Comparison of ENCODE assay signal across 9 mouse cellular contexts in genomic region chr4:144960188-144960904, GRCm38 (mm10).
DNase-seq lines count a peak whose midpoint lies in the region; ATAC-seq and TF ChIP-seq lines count a peak whose summit lies in the region.
"Had no signal": no experiment of that assay in that cellular context is flagged by ENCODE, and none has a peak within 500 bp of the region (broad histone marks: within the 10 kb centered on the region; RNA-seq: fewer than 3 reads in every experiment).

No protein-coding gene starts in this region.

- H3K27ac ChIP-seq in kidney, embryonic 15.5 days, result peak overlapping the region; percentile 83
- no peak overlapping the region for H3K27ac ChIP-seq in forebrain, postnatal 0 days (ENCODE audit: low read depth, low read length)
- H3K27ac ChIP-seq in left cerebral cortex, adult 2 months, result no peak overlapping the region
- H3K27ac ChIP-seq: neural tube, embryonic 13.5 days had no signal

- H3K4me3 ChIP-seq in kidney, embryonic 15.5 days (replicated peaks), result no peak overlapping the region
- no peak overlapping the region for H3K4me3 ChIP-seq in forebrain, postnatal 0 days (ENCODE audit: low read depth, low read length)
- H3K4me3 ChIP-seq in left cerebral cortex, adult 2 months, result no peak overlapping the region
- H3K4me3 ChIP-seq: neural tube, embryonic 13.5 days had no signal

- no peak overlapping the region for H3K4me2 ChIP-seq in kidney, embryonic 15.5 days
- no peak overlapping the region for H3K4me2 ChIP-seq in forebrain, postnatal 0 days (ENCODE audit: low read depth)
- H3K4me2 ChIP-seq: neural tube, embryonic 13.5 days had no signal

- H3K9ac ChIP-seq in kidney, embryonic 15.5 days, result no peak overlapping the region
- H3K9ac ChIP-seq in forebrain, postnatal 0 days, result no peak overlapping the region
- H3K9ac ChIP-seq: neural tube, embryonic 13.5 days had no signal

- H3K27me3 ChIP-seq in kidney, embryonic 15.5 days, result 0 out of 2 replicates have a peak, but pooled peaks cover 2% of the 10 kb centered on the region
- no peaks in the 10 kb centered on the region for H3K27me3 ChIP-seq in forebrain, postnatal 0 days (ENCODE audit: insufficient read depth, low read length)
- H3K27me3 ChIP-seq: neural tube, embryonic 13.5 days had no signal

- no peaks in the 10 kb centered on the region for H3K9me3 ChIP-seq in kidney, embryonic 15.5 days (replicated peaks)
- no peaks in the 10 kb centered on the region for H3K9me3 ChIP-seq in forebrain, postnatal 0 days (ENCODE audit: low read length)
- H3K9me3 ChIP-seq: neural tube, embryonic 13.5 days had no signal

- WGBS in kidney, embryonic 15.5 days, result 33% methylated on average over 8 of the region's 8 CpGs
- WGBS in forebrain, postnatal 0 days, result 57% methylated on average over 8 of the region's 8 CpGs

- peak; percentile 20 for DNase-seq in 3T3-L1 (ENCODE audit: low read depth, low spot score)
- DNase-seq in fat pad, adult 2 months (ENCODE audit: extremely low read depth, low read depth, low spot score), result peak; percentile 79
- DNase-seq in lung, postnatal 25 days (ENCODE audit: low spot score), result peak; percentile 91
- DNase-seq in left cerebral cortex, adult 8-10 months (ENCODE audit: low spot score in 2 of 2), result no peak
- DNase-seq in left cerebral cortex, postnatal 14 days (ENCODE audit: low spot score in 2 of 2), result no peak
- DNase-seq in forebrain, postnatal 0 days, result no peak
- DNase-seq in left cerebral cortex, adult 2 months (ENCODE audit: extremely low spot score in 1 of 2, low spot score in 2 of 2), result no peak

- H3K4me1 ChIP-seq in kidney, embryonic 15.5 days, result peaks cover 11% of the 10 kb centered on the region
- no peaks in the 10 kb centered on the region for H3K4me1 ChIP-seq in forebrain, postnatal 0 days (ENCODE audit: insufficient read depth)

- TF ChIP-seq CTCF in forebrain, postnatal 0 days (IDR thresholded peaks at IDR 0.05; ENCODE audit: low read depth), result no peak
- no peak for TF ChIP-seq CTCF in left cerebral cortex, adult 2 months (IDR thresholded peaks at IDR 0.05)

- intact Hi-C loops in left cerebral cortex, postnatal 14 days (cut with DNase I), result no loop called here
- intact Hi-C loops in left cerebral cortex, adult 2 months (cut with DNase I), result no loop called here

- H3K36me3 ChIP-seq in kidney, embryonic 15.5 days, result no peaks in the 10 kb centered on the region
- H3K36me3 ChIP-seq in forebrain, postnatal 0 days (ENCODE audit: insufficient read depth), result no peaks in the 10 kb centered on the region
- H3K36me3 ChIP-seq: neural tube, embryonic 13.5 days had no signal

- ATAC-seq in kidney, embryonic 15.5 days (replicated peaks; ENCODE audit: low FRiP score), result peak; percentile 81
- no peak for ATAC-seq in forebrain, postnatal 0 days

Comparison
In these comparisons a context has a peak if more than half of its experiments do, and no peak if none do; other contexts are left out.
1. DNase-seq: peak in 3T3-L1 (single experiment), fat pad, adult 2 months (single experiment) and lung, postnatal 25 days (single experiment); none in left cerebral cortex, adult 8-10 months (0 of 2), left cerebral cortex, postnatal 14 days (0 of 2), forebrain, postnatal 0 days (single experiment) and left cerebral cortex, adult 2 months (0 of 2).